In genomic region chr2:76672134-76672745, GRCm38 (mm10) we compare ENCODE assay signal across 9 mouse cellular contexts. TPM values are rescaled to one million over a fixed set of nuclear protein-coding genes. Genes with fewer than 3 reads are reported as not detected.
DNase-seq lines count a peak whose midpoint lies in the region; ATAC-seq and TF ChIP-seq lines count a peak whose summit lies in the region.
"Had no signal": no experiment of that assay in that cellular context is flagged by ENCODE, and none has a peak within 500 bp of the region (broad histone marks: within the 10 kb centered on the region; RNA-seq: fewer than 3 reads in every experiment).

No protein-coding gene starts in this region.

- in situ Hi-C loops in ES-E14 (cut with MboI; ENCODE audit: low sequenced_read_pairs in 2 of 2, unreplicated experiment in 2 of 2): no loop called here

- H3K9me3 ChIP-seq in heart, embryonic 10.5 days: no peaks in the 10 kb centered on the region
- no peaks in the 10 kb centered on the region for H3K9me3 ChIP-seq in ES-E14 (ENCODE audit: control insufficient read depth, insufficient read depth, low read depth, low read length)
- H3K9me3 ChIP-seq in heart, embryonic 16.5 days (replicated peaks; ENCODE audit: control insufficient read depth, low read length): no peaks in the 10 kb centered on the region
- H3K9me3 ChIP-seq in midbrain, embryonic 11.5 days (ENCODE audit: control insufficient read depth, low read length): no peaks in the 10 kb centered on the region

- no peaks in the 10 kb centered on the region for H3K36me3 ChIP-seq in heart, embryonic 10.5 days
- no peaks in the 10 kb centered on the region for H3K36me3 ChIP-seq in ES-E14 (ENCODE audit: control insufficient read depth, insufficient read depth, low read length, poor library complexity, severe bottlenecking)
- no peaks in the 10 kb centered on the region for H3K36me3 ChIP-seq in heart, embryonic 16.5 days (ENCODE audit: control insufficient read depth, insufficient read depth)
- no peaks in the 10 kb centered on the region for H3K36me3 ChIP-seq in midbrain, embryonic 11.5 days (ENCODE audit: control insufficient read depth, insufficient read depth, low read length)

- H3K27ac ChIP-seq in heart, embryonic 10.5 days: peak overlapping the region; percentile 88
- no peak overlapping the region for H3K27ac ChIP-seq in ES-E14 (ENCODE audit: insufficient read depth, low read depth, low read length, poor library complexity, severe bottlenecking)
- peak overlapping the region; percentile 62 for H3K27ac ChIP-seq in heart, embryonic 16.5 days (ENCODE audit: low read length)
- no peak overlapping the region; the same call in 1 of the 2 replicates for H3K27ac ChIP-seq in midbrain, embryonic 11.5 days (ENCODE audit: low read depth, low read length)

- peak overlapping the region; percentile 63 for H3K4me3 ChIP-seq in heart, embryonic 10.5 days
- H3K4me3 ChIP-seq in ES-E14 (ENCODE audit: insufficient read depth in 1 of 2, low read depth in 1 of 2, low read length in 2 of 2, poor library complexity in 1 of 2, severe bottlenecking in 1 of 2): peak overlapping the region; percentile 8 to 55; a peak in 3 of 4 replicates
- peak overlapping the region; percentile 55 for H3K4me3 ChIP-seq in heart, embryonic 16.5 days (ENCODE audit: low read length)
- peak overlapping the region; percentile 36 for H3K4me3 ChIP-seq in midbrain, embryonic 11.5 days (ENCODE audit: low read depth, low read length)

- H3K4me1 ChIP-seq in heart, embryonic 10.5 days: peaks cover 27% of the 10 kb centered on the region
- 0 out of 4 replicates have a peak, but pooled peaks cover 3% of the 10 kb centered on the region in 2 experiments for H3K4me1 ChIP-seq in ES-E14 (ENCODE audit: control insufficient read depth in 2 of 2, insufficient read depth in 2 of 2, low read length in 2 of 2, poor library complexity in 1 of 2)
- peaks cover 26% of the 10 kb centered on the region for H3K4me1 ChIP-seq in heart, embryonic 16.5 days (ENCODE audit: control insufficient read depth, insufficient read depth, low read length)
- peaks cover 14% of the 10 kb centered on the region for H3K4me1 ChIP-seq in midbrain, embryonic 11.5 days (ENCODE audit: control insufficient read depth, insufficient read depth, low read length)

- peak overlapping the region; percentile 61 for H3K4me2 ChIP-seq in heart, embryonic 16.5 days (ENCODE audit: low read depth, low read length)
- peak overlapping the region; percentile 58 for H3K4me2 ChIP-seq in midbrain, embryonic 11.5 days

- DNase-seq in heart, embryonic 10.5 days (ENCODE audit: low spot score): no peak
- no peak for DNase-seq in heart, adult 8-10 months (ENCODE audit: low spot score)
- DNase-seq in ES-E14 (ENCODE audit: low read depth, low spot score): no peak
- DNase-seq in midbrain, embryonic 11.5 days (ENCODE audit: low spot score, missing footprints): no peak
- DNase-seq in urinary bladder, postnatal 25 days (ENCODE audit: low spot score): no peak
- DNase-seq in cerebellum, adult 8-10 months: no peak
- no peak for DNase-seq in cerebellum, adult 11 months

- no peak overlapping the region; the same call in 1 of the 2 replicates for H3K9ac ChIP-seq in ES-E14 (ENCODE audit: insufficient read depth, low read depth, low read length, poor library complexity, severe bottlenecking)
- H3K9ac ChIP-seq in heart, embryonic 16.5 days (ENCODE audit: low read length): peak overlapping the region; percentile 61
- peak overlapping the region; percentile 68 for H3K9ac ChIP-seq in midbrain, embryonic 11.5 days (ENCODE audit: low read length)

- ATAC-seq in heart, embryonic 16.5 days (replicated peaks; ENCODE audit: extremely low read depth, insufficient read depth, low FRiP score): no peak
- no peak for ATAC-seq in midbrain, embryonic 11.5 days (ENCODE audit: low FRiP score)

- WGBS in heart, embryonic 10.5 days: 36% methylated on average over 9 of the region's 9 CpGs
- 20% methylated on average over 9 of the region's 9 CpGs for WGBS in heart, embryonic 16.5 days
- 47% methylated on average over 9 of the region's 9 CpGs for WGBS in midbrain, embryonic 11.5 days

- no peaks in the 10 kb centered on the region for H3K27me3 ChIP-seq in heart, embryonic 10.5 days (ENCODE audit: insufficient read depth, poor library complexity, severe bottlenecking)
- no peaks in the 10 kb centered on the region for H3K27me3 ChIP-seq in heart, embryonic 16.5 days (ENCODE audit: control insufficient read depth, insufficient read depth, low read length)
- H3K27me3 ChIP-seq in midbrain, embryonic 11.5 days (ENCODE audit: control insufficient read depth, insufficient read depth, low read length): no peaks in the 10 kb centered on the region

TF ChIP-seq in ES-E14, 5 proteins besides CTCF, POLR2A, EP300 and RAD21:
- TF ChIP-seq MAFK (IDR thresholded peaks at IDR 0.05; ENCODE audit: insufficient read depth, low read depth, low read length) (no peak), ZC3H11A (IDR thresholded peaks at IDR 0.05; ENCODE audit: borderline replicate concordance, low read depth, low read length) (no peak), HCFC1 (IDR thresholded peaks at IDR 0.05; ENCODE audit: borderline replicate concordance, insufficient read depth, low read length) (no peak)

RNA-seq across cellular contexts. Expression of gene Fkbp7, which starts 0.7 kb away (rescaled TPM):
- 33.4 and 41.7 TPM in 2 replicates for polyA plus RNA-seq in heart, embryonic 10.5 days (2016; fragmentation: Nextera tagmentation; extraction: Ambion mirVana)
- total RNA-seq in heart, adult 8-10 months (2022): 10 to 100 TPM; 18.9 to 28.5 (median 23.6) TPM
- 6.2 and 7.5 TPM in 2 replicates for total RNA-seq in ES-E14 (2012; rRNA removed)
- polyA plus RNA-seq in heart, embryonic 16.5 days (2015; fragmentation: Nextera tagmentation; extraction: Ambion mirVana): 52.7 and 59.6 TPM in 2 replicates
- polyA plus RNA-seq in midbrain, embryonic 11.5 days (2014; fragmentation: Nextera tagmentation; extraction: Ambion mirVana): 18.2 and 20.3 TPM in 2 replicates

RNA-seq across cellular contexts. Expression of gene Plekha3, which starts 2.8 kb away (rescaled TPM):
- polyA plus RNA-seq in heart, embryonic 10.5 days (2016; fragmentation: Nextera tagmentation; extraction: Ambion mirVana): 8.9 and 11.7 TPM in 2 replicates
- 10 to 100 TPM; 19.3 to 23.0 (median 20.3) TPM for total RNA-seq in heart, adult 8-10 months (2022)
- total RNA-seq in ES-E14 (2012; rRNA removed): 15.2 and 18.8 TPM in 2 replicates
- 3.2 and 6.1 TPM in 2 replicates for polyA plus RNA-seq in heart, embryonic 16.5 days (2015; fragmentation: Nextera tagmentation; extraction: Ambion mirVana)
- polyA plus RNA-seq in midbrain, embryonic 11.5 days (2014; fragmentation: Nextera tagmentation; extraction: Ambion mirVana): 11.7 and 12.9 TPM in 2 replicates

RNA-seq across cellular contexts. Expression of gene Pjvk, which starts 24.0 kb away (rescaled TPM):
- polyA plus RNA-seq in heart, embryonic 10.5 days (2016; fragmentation: Nextera tagmentation; extraction: Ambion mirVana): 0.11 and 0.25 TPM in 2 replicates
- total RNA-seq in heart, adult 8-10 months (2022): not detected
- not detected in 2 replicates for total RNA-seq in ES-E14 (2012; rRNA removed)
- 0.12 TPM in 1 of 2 replicates, not detected in the other for polyA plus RNA-seq in heart, embryonic 16.5 days (2015; fragmentation: Nextera tagmentation; extraction: Ambion mirVana)
- polyA plus RNA-seq in midbrain, embryonic 11.5 days (2014; fragmentation: Nextera tagmentation; extraction: Ambion mirVana): 0.55 and 0.75 TPM in 2 replicates
- total RNA-seq: megakaryocyte-erythroid progenitor cell, adult 5-6 weeks had no signal

RNA-seq across cellular contexts. Expression of gene Prkra, which starts 24.4 kb away (rescaled TPM):
- polyA plus RNA-seq in heart, embryonic 10.5 days (2016; fragmentation: Nextera tagmentation; extraction: Ambion mirVana): 37.4 and 49.9 TPM in 2 replicates
- 10 to 100 TPM; 10.6 to 14.2 (median 12.1) TPM for total RNA-seq in heart, adult 8-10 months (2022)
- 8.2 and 13.0 TPM in 2 replicates for total RNA-seq in ES-E14 (2012; rRNA removed)
- 31.4 and 31.9 TPM in 2 replicates for polyA plus RNA-seq in heart, embryonic 16.5 days (2015; fragmentation: Nextera tagmentation; extraction: Ambion mirVana)
- 90.9 and 106 TPM in 2 replicates for polyA plus RNA-seq in midbrain, embryonic 11.5 days (2014; fragmentation: Nextera tagmentation; extraction: Ambion mirVana)

Comparison
In these comparisons a context has a peak if more than half of its experiments do, and no peak if none do; other contexts are left out.
1. H3K27ac ChIP-seq: peak in heart, embryonic 10.5 days (single experiment) and heart, embryonic 16.5 days (single experiment); none in ES-E14 (single experiment) and midbrain, embryonic 11.5 days (single experiment).
2. Peak in every context shown above with its lines, with median percentiles within 50 percentile points of each other: H3K4me3 ChIP-seq.